Mouse (Mus musculus) olfactory bulb, adult 2 months (tissue): ENCODE measurements at regions not wholly inside any gene's neighbourhood (a gene's known extent, or its start where the extent isn't known, plus 50 kb on each side); places are given as distances from the start of the nearest gene placed in this dataset.

Source experiments
- CTCF ChIP-seq: fragments of 200-500 bp; IDR thresholded peaks from 2 replicates; pipeline ENCODE4 v1.5.1; 2012; ENCODE audit warnings: low read depth, mild to moderate bottlenecking, low read length, moderate library complexity; ENCODE audit not compliant: insufficient read depth
- POLR2A ChIP-seq: fragments of 200-500 bp; IDR thresholded peaks from 2 replicates; pipeline ENCODE4 v1.6.1; 2012; ENCODE audit warnings: mild to moderate bottlenecking, low read depth, low read length, moderate library complexity; ENCODE audit not compliant: insufficient read depth

DNA sequence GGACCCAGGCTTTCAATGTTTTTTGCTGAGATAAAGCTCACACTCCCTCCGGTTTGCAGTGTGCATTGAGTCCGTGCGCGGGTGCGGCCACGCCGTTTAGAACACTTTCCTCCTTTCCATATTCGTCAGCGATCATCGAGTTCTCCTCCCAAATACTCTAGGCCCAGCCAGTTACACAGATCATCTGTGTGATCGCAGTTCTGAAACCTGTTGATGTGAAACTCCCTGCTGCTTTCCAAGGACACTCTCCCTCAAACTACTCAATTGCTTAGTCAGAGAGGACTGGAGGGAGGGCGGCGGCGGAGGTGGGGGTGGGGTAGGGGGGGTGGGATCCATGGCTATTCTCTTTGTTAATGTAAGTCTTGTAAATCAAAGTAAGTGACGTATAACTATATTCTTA lies 394.2 kb upstream of the Pmfbp1 start:
- no peak for TF ChIP-seq POLR2A
- TF ChIP-seq CTCF = no peak
